Mouse (Mus musculus): Measurements from ENCODE around the gene Gm16513. TPM values are rescaled to one million over a fixed set of nuclear protein-coding genes. Genes with fewer than 3 reads are reported as not detected.
"Not testable (repeated sequence)": the region's sequence is repeated elsewhere in the genome, so short reads cannot be mapped to it uniquely, and the experiment has no call there.

Gm16513 gene
- not detected in 2 replicates for polyA plus RNA-seq (2015; fragmentation: Nextera tagmentation; extraction: Ambion mirVana)

DNA sequence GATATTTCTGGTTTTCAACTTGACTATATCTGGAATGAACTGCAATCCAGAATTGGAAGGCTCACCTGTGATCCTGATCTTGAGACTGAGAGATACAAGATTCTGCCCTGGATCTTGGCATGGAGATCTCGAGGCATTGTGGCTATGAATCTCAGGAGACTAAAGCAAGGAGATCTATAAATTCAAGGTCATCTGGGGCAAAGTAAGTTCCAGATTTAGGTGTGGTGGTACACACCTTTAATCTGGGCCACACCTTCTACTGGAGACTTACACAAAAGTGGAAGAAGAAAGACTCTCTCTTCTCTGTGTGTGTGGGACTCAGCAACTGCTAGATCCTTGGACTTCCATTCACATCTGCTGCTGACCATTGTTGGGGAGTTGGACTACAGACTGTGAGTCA lies at the start of gene Gm16513:
Gm16513 (plus strand) TSS at position 301 of the 400 bp plus-strand sequence.
- H3K9me3 ChIP-seq; H3K4me3 ChIP-seq; H3K36me3 ChIP-seq; H3K4me2 ChIP-seq; H3K9ac ChIP-seq; H3K27me3 ChIP-seq; H3K4me1 ChIP-seq (replicated peaks); ATAC-seq (ENCODE audit: low read depth); H3K27ac ChIP-seq (replicated peaks): not testable (repeated sequence)
- no CpG with 5 or more reads among the region's 1 CpGs for WGBS

Other genes with a start within 250 kb of the Gm16513 start
- not detected in 2 replicates for gene Gm6367, start 194.0 kb upstream of the Gm16513 start, polyA plus RNA-seq (2015; fragmentation: Nextera tagmentation; extraction: Ambion mirVana)
- not detected in 2 replicates for gene Gm7942, start 75.7 kb upstream of the Gm16513 start, polyA plus RNA-seq (2015; fragmentation: Nextera tagmentation; extraction: Ambion mirVana)
- gene Gm10424, start 90.1 kb downstream of the Gm16513 start, polyA plus RNA-seq (2015; fragmentation: Nextera tagmentation; extraction: Ambion mirVana) = not detected in 2 replicates
- not detected in 2 replicates for gene Gm3259, start 123.3 kb downstream of the Gm16513 start, polyA plus RNA-seq (2015; fragmentation: Nextera tagmentation; extraction: Ambion mirVana)

All from neural tube, embryonic 13.5 days (tissue).